Mouse (Mus musculus) gastrocnemius, postnatal 36 days (tissue): ENCODE data around the gene Dpp6. TPM values are rescaled to one million over a fixed set of nuclear protein-coding genes. Genes with fewer than 3 reads are reported as not detected.

ENCODE experiments used
- DNase-seq, 2 experiments: peaks; one replicate each; pipeline ENCODE4 v3.0.0; 2022
- intact Hi-C: fragments of 180-260 bp; cut with DNase I; formaldehyde crosslinking; loops from one replicate; pipeline ENCODE4 v1.15.1; 2025
- total RNA-seq, 2 experiments: library from RNA; stranded (reverse); gene quantifications; 2 replicates each; pipeline ENCODE4 v1.2.3; 2021

The Dpp6 gene
- total RNA-seq, 2 experiments from 2014 or later, result 0.36 to 0.52 TPM

DNA sequence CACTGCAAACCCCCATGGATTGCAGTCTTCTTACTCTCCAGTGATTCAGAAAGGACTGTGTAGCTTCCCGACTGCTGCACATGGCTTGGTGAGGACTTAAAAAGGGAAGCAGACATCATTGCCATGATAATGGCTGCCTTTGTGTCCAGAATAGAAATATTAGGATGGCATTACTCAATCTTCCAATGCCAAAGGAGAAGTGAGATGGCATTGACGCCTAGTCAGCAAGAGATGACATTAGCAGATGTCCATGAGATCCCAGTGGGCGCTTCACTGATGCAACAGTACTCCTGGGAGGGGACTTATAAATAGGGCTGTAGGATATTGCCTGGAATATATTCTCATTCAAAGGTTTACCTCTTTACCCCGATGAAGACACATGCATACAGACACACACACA, 368.0 kb downstream of the Dpp6 start:
- intact Hi-C loops, result no loop called here
- no peak for DNase-seq

DNA sequence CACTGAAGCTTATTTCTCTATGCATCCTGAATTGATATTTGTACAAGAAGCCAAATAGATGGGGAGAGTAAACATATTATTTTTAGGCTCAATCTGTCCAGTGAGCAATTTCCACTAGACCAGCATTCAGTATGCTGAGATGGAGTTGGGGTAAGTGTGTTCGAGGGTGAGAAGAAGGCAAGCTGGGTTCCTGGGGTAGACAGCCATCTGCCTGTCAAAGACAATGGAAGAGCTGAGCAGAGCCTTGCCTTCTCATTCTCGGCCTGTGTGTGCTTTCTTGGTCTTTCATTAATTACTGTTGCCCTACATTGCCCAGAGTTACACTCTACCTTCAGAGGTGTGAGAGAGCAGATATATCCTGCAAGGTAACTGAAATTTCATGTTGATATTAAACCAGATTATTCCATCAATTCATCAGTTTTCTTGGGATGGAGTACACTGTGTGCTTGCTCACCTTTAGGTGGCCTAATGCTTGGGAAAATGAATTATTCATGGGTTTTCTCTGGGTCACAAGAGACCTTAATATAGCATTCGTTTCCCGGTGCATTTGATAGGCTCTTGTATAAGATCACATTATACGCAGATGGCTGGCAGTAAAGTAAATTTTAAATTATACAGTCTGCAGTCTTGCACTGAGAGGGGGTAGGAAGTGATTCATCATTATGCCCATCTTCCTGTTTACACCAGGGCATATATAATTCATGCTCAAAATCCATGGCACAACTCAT, 374.4 kb downstream of the Dpp6 start:
- intact Hi-C loops, result no loop called here
- DNase-seq, result no peak

DNA sequence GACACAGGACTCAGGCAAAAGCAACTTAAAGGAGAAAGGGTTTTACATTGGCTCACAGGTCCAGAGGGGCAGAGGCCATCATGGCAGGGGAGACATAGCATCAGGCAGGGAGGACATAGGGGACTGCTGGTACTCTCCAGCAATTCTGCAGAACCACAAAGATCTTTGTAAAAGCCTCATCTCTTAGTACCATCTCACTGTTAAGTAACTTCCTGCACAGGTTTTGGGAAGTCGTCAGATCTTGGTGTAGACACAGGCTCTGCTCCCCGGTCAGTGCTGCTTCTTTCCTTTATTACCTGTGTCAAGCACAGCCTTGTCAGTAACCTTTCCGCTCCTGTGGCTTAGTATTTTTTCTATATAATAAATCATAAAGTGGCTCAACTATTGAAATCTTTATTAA, 377.2 kb downstream of the Dpp6 start:
- no peak for DNase-seq
- intact Hi-C loops, result no loop called here

DNA sequence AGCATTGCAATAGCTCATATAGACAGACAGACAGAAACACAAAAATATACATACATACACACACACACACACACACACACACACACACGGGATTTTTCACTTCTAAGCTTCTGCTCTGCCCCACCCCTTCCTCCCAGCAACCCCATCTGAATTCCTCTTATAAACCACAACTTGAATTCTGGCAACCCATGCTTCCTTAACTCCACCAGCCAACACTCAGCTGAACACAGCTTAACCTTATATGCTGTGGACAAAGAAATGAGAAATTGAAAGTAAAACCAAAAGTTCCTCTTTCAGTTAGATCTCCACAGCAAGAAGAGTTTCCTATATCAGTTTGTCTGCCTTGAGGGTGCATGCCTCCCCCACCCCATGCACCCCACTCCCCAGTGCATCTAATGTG, 378.0 kb downstream of the Dpp6 start:
- intact Hi-C loops, result no loop called here
- DNase-seq, result no peak

DNA sequence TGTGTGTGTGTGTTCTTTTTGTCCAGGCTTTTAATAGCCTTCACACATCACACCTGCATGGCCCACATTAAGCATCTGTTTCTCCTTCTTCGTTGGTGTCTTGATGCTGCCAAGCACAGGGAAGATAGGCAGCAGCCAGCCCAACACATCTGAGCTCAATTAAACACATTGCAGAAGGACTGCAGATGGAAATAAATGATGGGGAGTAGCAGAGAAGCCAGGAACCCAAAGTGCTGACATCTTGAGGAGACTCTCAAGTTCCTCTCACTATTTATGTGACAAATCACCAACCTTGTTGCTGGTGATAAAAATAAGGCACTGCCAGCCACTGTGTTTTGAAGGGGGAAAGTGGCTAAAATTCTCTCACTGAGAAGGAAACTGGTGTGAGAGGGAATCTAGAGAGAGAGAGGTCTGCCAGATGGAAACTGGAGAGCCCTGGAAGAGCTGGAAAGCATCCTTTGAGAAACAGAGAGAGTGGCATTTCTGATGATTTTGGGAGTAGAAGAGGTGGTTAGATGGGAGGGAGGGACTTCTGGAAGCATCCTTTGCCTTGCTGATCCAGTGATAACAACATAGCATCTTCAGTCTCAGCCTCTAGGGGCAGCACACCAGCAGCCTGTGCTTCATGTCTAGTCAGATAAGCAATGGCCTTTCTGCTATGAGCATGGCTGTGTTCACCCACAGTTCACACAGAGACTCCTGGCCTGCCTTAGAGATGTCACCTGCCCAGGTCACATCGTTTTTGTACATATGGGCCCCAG, 383.8 kb downstream of the Dpp6 start:
- DNase-seq, result no peak
- intact Hi-C loops, result no loop called here

DNA sequence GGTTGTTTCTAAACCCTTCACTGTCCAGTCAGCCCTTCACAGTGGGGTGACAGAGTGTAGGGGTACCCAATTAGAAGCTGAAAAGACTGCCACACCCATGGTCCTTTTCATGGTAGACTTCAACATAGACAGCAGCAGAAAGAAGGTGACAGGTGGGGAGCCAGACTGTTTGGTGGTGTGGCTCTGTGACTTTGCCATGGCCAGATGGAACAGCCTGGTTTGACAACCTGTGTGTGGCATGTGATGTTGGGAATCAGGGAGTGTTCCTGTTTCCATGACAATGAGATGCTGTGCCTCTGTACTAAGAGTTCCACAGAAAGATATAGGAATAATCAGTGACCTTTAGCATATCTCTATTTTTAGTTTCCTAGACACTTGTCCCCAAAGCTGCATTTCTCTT, 386.1 kb downstream of the Dpp6 start:
- no peak for DNase-seq
- intact Hi-C loops, result no loop called here

DNA sequence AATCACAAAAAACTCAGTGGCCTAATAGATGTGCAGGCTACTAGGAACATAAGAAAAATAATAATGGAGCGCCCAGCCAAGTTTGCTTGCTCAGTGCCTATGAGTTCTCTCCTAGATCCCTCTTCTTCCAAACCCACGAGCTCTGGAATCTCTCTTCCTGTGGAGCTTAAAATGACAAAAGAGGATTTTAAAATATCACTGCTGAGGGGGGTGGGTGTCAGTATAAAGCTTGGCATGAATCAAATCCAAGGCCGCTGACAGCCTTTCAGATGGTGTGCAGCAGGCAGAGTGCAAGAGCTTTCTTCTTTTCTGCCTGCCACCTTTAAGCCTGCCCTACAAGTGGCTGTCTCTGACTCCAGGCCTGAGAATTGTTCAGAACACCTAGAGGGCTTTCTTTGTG, 387.7 kb downstream of the Dpp6 start:
- intact Hi-C loops, result no loop called here
- DNase-seq, result no peak

DNA sequence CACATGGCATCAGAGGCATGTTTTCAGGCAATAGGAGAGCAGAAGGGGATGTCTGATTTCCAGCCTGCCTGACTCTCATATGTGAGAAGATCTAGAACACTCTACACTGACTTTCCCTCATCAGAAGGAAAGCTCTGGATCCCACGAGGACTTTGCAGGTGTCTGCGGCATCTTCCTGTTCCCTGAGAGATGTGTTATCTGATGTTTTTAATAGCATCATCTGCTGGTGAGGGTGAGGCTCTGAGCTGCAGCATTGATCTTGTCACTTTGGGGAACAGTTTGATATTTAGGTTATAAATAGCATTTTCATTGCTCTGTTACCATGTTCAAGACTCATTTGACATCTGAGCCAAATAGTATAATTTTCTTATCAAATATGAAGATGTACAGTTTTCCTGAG, 388.8 kb downstream of the Dpp6 start:
- DNase-seq, result no peak
- intact Hi-C loops, result no loop called here

DNA sequence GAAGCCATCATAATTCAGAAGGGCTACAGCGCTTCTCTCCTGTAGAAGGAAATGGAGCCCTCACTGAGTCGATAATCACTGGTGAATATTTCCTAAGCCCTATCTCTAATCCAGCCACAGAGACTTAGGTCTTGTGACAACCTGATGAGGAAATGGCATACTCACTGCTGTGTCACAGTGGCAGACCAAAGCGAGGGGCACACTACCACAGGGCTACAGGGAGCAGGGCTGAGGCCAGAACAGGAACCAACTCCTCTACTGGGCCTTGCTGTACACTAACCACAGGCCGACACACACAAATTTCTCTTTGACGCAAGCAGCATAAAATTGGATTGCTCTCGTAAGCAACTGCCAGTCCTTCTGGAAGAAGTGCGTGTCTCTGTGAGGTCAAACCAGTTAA, 389.2 kb downstream of the Dpp6 start:
- intact Hi-C loops, result no loop called here
- DNase-seq, result no peak

DNA sequence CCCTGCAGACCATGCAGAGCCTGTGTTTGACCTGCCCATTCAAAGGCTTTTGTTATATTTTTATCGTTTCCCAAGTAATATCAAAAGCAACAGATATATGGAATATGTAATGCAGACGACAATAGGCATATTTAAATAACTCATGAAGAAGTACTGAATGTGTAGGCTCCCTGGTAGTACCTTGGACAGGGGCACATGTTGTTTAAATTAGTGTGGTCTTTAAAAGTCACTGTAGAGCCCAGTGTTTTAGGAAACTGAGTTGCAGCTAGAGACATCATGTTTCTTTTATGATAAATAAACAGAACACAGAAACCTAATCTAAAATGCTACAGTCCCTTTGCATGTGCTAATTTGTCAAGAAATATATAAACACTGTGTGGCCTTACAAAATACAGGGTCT, 403.1 kb downstream of the Dpp6 start:
- no peak for DNase-seq
- intact Hi-C loops, result no loop called here

DNA sequence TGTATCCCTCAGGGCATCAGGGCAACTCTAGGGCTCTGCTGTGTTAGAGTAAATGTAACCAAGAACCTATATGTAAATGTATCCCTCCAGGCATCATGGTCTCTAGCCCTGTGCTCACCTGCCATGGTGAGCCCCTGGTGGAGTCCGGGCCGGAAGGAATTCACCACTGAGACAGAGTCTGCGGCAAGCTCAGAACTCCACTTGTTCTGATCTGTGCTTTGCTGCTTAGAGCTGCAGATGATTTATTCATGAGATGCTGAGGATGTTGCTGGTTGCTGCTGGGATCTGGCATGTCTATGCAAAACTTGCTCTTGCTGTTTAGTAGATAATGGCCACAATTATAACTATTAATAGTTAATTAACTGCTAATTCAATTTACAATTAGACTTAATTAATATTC, 425.1 kb downstream of the Dpp6 start:
- intact Hi-C loops, result no loop called here
- no peak for DNase-seq

DNA sequence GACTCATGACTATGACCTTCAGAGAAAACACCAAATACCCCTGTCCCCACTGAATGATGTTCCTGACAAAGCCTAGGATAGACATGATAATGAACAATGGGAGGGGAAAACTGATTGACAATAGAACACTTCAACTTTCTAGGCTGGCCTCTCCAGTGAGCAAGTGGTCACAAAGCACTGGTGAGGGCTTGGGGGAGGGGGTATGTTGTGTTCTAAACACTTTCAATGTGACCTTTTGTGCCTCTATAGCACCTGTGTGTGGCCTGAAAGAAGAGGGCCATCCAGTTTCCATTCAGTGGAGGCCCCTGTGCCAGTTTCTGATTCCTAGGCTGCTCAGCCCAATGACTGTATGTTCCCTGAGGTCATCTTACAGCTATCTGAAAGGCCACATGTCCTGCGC, 426.2 kb downstream of the Dpp6 start:
- intact Hi-C loops, result no loop called here
- DNase-seq, result no peak

DNA sequence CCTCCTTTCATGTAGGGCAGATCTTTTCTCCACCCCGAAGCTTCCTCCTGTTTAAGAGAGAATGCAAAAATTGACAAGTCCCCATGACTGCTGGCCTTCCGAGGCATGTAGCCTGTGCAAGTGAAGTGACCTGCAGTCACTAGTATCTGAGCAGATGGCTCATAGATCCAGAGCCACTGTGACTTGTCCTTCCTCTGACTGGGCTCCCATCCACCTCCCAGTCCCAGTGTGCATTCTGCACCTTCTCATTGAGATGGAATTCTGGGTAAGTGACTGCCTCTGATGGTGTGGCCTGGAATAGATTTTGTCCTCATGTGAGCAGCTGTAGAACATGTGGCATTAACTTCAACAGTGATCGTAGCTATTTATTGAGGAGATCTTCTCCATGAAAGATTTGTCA, 430.8 kb downstream of the Dpp6 start:
- no peak for DNase-seq
- intact Hi-C loops, result no loop called here

DNA sequence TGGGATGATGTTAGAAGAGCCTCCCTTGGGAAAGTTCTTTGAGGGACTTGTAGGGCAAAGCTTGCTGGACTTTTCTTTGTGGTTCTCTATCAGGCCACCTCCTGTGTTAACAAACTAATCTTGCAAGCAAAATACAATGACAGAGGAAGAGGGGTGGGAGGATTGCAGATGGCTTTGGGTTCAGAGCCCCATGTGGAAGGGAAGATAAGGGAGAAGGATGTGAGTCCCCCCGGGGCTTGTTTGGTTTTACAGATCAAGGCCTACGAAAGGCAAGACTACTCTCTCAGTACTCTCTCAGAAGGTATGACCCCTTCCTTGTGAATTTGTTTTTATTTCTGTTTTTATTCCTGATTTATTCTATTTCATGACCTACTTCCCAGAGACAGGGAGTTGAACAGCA, 431.7 kb downstream of the Dpp6 start:
- intact Hi-C loops, result no loop called here
- no peak for DNase-seq

DNA sequence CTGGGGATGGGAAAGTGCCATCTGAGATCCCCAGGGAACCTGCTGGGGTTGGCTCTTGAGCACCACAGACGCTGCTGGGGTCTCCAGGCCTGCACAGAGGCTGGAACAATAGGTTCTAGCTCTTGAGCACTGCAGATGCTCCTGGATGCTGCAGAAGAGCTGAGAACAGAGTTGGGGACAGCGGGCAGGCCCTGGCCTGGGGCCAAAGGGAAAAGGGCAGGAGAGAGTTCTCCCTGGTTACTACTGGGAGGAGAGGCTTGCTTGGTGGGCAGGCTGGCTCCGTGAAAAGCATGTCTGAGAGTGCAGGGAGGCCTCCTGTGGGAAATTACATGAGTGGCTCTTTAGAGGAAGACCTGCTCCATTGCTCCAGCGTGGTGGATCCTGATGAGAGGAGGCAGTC, 432.9 kb downstream of the Dpp6 start:
- intact Hi-C loops, result no loop called here
- DNase-seq, result no peak

DNA sequence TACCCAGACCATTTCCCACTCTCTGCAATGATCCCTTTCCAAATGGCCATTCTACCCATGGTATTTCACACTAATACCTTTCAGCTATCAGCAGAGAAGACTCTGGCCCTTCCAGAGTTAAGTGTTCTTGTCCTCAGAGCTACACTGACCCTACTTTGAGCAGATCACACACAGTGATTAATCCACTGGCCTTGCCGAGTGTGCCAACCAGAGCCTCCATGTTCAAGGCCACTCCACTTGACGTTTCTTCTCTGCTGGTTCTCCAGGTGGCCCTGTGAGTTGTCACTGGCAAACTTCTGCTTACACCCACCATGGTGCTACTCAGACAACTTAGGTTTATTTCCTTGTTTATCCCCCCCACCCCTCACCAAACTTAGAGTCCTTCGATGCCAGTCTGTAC, 433.9 kb downstream of the Dpp6 start:
- intact Hi-C loops, result no loop called here
- DNase-seq, result no peak

DNA sequence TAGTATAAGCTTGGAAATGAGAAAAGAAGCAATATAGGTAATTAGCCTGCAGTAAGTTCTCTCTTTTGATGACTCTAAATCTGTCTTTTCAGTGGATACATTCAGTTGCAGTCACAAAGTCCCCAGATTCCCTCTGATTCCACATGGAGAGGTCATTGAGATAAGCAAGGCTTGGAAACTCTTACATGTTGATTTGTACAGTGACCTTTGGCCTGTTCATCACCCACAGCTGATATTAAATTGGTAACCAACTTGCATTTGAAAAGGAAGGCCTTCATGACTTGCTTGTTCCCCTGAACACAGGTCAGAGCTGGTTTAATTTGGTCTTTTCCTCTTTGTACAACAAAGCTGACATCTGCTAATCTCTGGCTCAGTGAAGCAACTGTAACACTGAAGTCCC, 434.4 kb downstream of the Dpp6 start:
- intact Hi-C loops, result no loop called here

DNA sequence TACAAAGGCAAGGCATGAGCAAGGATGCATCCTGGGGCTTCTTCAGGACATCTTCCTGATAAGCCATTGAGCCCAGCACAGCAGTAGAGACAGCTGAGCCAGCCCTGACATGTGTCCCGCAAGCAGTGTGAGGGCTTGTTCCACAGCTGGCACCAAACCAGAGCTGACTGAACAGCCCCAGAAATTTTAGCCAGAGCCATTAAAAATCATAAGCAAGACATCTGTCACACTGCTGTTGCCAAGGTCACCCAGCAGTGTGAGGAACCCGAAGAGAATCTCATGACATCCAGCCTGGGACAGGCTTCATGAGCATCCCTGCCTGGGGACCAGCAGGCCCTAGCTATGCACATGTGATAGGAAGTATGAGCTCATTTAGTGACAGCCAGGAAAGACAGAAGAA, 438.2 kb downstream of the Dpp6 start:
- no peak for DNase-seq
- intact Hi-C loops, result no loop called here

More for the DNA sequence above, 434.4 kb downstream of the Dpp6 start:
- no peak for DNase-seq

DNA sequence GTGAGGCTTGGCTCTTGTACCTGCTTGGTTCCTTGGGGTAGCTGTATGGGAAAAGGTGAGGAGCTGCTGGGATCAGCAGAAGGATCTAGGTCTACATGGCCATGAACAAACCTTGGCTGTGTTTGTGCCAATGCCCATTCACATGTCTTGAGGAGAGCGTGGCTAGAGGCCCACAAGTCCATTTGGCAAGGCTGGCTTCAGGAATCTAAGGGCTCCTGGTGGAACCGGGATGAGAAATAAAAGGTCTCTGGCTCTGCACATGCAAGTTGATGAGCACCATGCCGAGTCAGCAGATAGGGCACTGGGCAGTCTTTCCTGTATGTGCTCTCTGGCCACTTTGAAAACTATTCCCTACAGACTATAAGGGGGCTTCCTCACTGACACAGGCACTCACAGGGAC, 441.6 kb downstream of the Dpp6 start:
- DNase-seq, result no peak
- intact Hi-C loops, result no loop called here

DNA sequence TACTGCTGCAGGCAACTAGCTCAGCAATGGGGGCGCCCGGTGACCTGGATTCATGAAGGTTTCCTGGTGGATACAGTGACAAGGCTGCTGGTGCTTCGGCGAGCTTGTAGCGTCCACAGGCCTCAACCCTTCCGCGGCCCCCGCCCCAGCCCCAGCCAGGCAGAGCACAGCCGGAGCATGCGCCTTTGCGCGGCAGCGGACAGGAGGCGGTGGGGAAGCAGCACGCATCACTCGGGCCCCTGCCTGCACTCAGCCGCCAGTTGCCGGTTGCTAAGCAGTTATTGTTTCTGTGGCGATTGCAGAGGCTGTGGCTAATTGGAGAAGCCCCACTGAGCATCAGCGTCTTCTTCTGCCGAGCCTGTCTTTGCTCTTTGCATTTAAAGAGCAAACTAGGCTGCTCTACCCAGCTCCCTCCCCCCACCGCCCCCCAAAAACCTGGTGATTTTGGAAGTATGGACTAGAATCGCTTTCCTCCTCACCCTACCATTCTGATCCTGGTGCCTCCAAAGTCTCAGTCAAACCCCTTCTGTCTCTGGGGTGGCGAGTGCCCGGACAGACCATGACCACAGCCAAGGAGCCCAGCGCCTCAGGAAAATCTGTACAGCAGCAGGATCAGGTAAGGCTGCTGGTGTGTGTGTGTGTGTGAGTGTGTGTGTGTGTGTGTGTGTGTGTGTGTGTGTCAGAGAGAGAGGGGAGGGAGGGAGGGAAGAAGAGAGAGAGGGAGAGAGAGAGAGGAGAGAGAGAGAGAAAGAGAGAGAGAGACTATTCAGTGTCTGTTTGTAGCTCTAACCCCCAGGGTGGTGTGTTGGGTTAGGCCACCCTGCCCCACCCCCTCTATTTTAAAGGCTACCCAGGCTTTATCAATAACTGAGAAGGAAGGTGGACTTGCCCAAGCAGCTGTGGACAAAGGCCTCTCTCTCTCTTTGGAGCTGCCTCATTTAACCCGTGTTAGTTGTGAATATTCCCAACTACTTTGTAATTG, 445.0 kb downstream of the Dpp6 start:
- intact Hi-C loops, result no loop called here
- DNase-seq, result no peak

DNA sequence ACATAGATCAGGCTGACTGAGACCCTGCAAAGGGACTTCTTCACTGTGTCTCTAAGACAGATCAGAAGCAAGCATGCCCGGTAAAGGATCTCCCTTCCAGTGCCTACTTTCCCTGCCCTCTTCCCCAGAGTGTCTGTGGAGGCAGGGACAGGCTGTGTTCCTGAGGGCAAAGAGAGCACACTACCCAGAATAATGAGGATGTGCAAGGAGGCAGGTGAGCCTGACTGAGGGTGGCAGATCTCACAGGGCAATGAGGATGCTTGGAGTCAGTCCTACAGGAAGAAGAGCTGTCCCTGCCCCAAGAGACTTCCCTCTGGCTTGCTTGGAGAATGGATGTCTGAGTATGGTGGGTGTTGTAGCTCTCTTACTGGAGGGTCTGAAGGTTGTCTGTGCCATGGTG, 445.7 kb downstream of the Dpp6 start:
- no peak for DNase-seq
- intact Hi-C loops, result no loop called here
